Mouse (Mus musculus): Measurements from ENCODE around the gene Mau2. TPM values are rescaled to one million over a fixed set of nuclear protein-coding genes. Genes with fewer than 3 reads are reported as not detected.

Mau2 gene
- polyA plus RNA-seq, 1 experiment from 2014 or later = 55.1 TPM

DNA sequence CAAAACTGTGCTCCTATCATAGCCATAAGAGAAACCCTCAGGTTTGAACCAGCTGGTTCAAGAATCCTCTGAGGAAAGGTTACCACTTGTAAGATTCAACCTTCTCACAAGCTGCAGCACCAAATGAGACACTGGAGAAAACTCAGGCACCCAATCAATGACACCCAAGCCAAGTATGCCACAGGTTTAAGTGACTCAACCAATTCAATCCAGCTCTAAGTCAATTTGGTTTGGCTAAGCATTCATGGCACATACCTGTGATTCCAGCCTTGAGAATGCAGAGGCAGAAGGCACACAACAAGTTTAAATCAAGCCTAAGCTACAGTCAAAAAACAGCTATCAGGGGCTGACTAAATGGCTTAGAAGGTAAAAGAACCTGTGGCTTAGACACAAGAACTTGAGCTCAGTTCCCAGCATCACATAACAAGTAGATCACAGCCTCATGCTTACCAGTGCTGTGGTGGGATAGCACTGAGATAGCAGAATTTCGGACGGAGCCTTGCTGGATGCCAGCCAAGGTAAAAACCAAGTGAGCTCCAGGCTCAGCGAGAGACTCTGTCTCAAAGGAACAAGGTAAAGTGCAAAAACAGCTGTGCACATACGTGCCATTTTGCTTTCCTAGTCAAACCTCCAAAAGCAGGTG, 75.1 kb downstream of the Mau2 start:
- Histone ChIP-seq H3K9ac (ENCODE audit: low read length) (no peak overlapping the region), H3K4me1 (replicated peaks; ENCODE audit: control insufficient read depth, insufficient read depth, low read length) (peaks cover 21% of the 10 kb centered on the region)
- WGBS = 51% methylated on average over 4 of the region's 4 CpGs

More for the DNA sequence above, 75.1 kb downstream of the Mau2 start:
- no peaks in the 10 kb centered on the region for H3K9me3 ChIP-seq (ENCODE audit: control insufficient read depth, low read length)
- H3K36me3 ChIP-seq (ENCODE audit: control insufficient read depth, insufficient read depth, low read length) = no peaks in the 10 kb centered on the region
- H3K4me3 ChIP-seq (ENCODE audit: low read length) = no peak overlapping the region
- no peak overlapping the region for H3K4me2 ChIP-seq (ENCODE audit: low read depth, low read length)
- ATAC-seq (ENCODE audit: low read depth) = no peak
- H3K27ac ChIP-seq (ENCODE audit: low read length) = no peak overlapping the region
- H3K27me3 ChIP-seq (ENCODE audit: control insufficient read depth, insufficient read depth, low read depth, low read length) = no peaks in the 10 kb centered on the region

Other genes with a start within 250 kb of the Mau2 start
- gene Gmip, start 234.1 kb downstream of the Mau2 start, polyA plus RNA-seq (2015; fragmentation: Nextera tagmentation; extraction: Ambion mirVana) = 7.1 and 7.9 TPM in 2 replicates
- gene Lpar2, start 220.3 kb downstream of the Mau2 start, polyA plus RNA-seq (2015; fragmentation: Nextera tagmentation; extraction: Ambion mirVana) = 0.45 and 0.48 TPM in 2 replicates
- gene Pbx4, start 210.2 kb downstream of the Mau2 start, polyA plus RNA-seq (2015; fragmentation: Nextera tagmentation; extraction: Ambion mirVana) = 13.4 and 17.1 TPM in 2 replicates
- 0.26 and 0.30 TPM in 2 replicates for gene Cilp2, start 155.0 kb downstream of the Mau2 start, polyA plus RNA-seq (2015; fragmentation: Nextera tagmentation; extraction: Ambion mirVana)
- gene Tssk6, start 140.6 kb downstream of the Mau2 start, polyA plus RNA-seq (2015; fragmentation: Nextera tagmentation; extraction: Ambion mirVana) = 2.0 and 2.7 TPM in 2 replicates
- gene Ndufa13, start 140.2 kb downstream of the Mau2 start, polyA plus RNA-seq (2015; fragmentation: Nextera tagmentation; extraction: Ambion mirVana) = 176 and 179 TPM in 2 replicates
- gene Yjefn3, start 140.0 kb downstream of the Mau2 start, polyA plus RNA-seq (2015; fragmentation: Nextera tagmentation; extraction: Ambion mirVana) = 4.0 and 4.1 TPM in 2 replicates
- gene Gatad2a, start 46.4 kb downstream of the Mau2 start, polyA plus RNA-seq (2015; fragmentation: Nextera tagmentation; extraction: Ambion mirVana) = 41.6 and 42.1 TPM in 2 replicates
- 43.1 and 44.1 TPM in 2 replicates for gene Sugp1, start 79 bp upstream of the Mau2 start, polyA plus RNA-seq (2015; fragmentation: Nextera tagmentation; extraction: Ambion mirVana)
- gene Tm6sf2, start 30.2 kb upstream of the Mau2 start, polyA plus RNA-seq (2015; fragmentation: Nextera tagmentation; extraction: Ambion mirVana) = 0.94 and 1.2 TPM in 2 replicates
- gene Hapln4, start 40.7 kb upstream of the Mau2 start, polyA plus RNA-seq (2015; fragmentation: Nextera tagmentation; extraction: Ambion mirVana) = 0.06 TPM in 1 of 2 replicates, not detected in the other
- 0.21 and 0.59 TPM in 2 replicates for gene Ncan, start 78.1 kb upstream of the Mau2 start, polyA plus RNA-seq (2015; fragmentation: Nextera tagmentation; extraction: Ambion mirVana)
- gene Nr2c2ap, start 88.6 kb upstream of the Mau2 start, polyA plus RNA-seq (2015; fragmentation: Nextera tagmentation; extraction: Ambion mirVana) = 29.6 and 31.1 TPM in 2 replicates
- gene Rfxank, start 96.4 kb upstream of the Mau2 start, polyA plus RNA-seq (2015; fragmentation: Nextera tagmentation; extraction: Ambion mirVana) = 21.1 and 21.2 TPM in 2 replicates
- 53.0 and 56.6 TPM in 2 replicates for gene Borcs8, start 96.8 kb upstream of the Mau2 start, polyA plus RNA-seq (2015; fragmentation: Nextera tagmentation; extraction: Ambion mirVana)
- gene Mef2b, start 97.0 kb upstream of the Mau2 start, polyA plus RNA-seq (2015; fragmentation: Nextera tagmentation; extraction: Ambion mirVana) = 0.29 and 0.38 TPM in 2 replicates
- gene Tmem161a, start 129.6 kb upstream of the Mau2 start, polyA plus RNA-seq (2015; fragmentation: Nextera tagmentation; extraction: Ambion mirVana) = 68.8 and 69.9 TPM in 2 replicates
- 5.1 and 5.2 TPM in 2 replicates for gene Slc25a42, start 169.6 kb upstream of the Mau2 start, polyA plus RNA-seq (2015; fragmentation: Nextera tagmentation; extraction: Ambion mirVana)
- gene Sugp2, start 191.5 kb upstream of the Mau2 start, polyA plus RNA-seq (2015; fragmentation: Nextera tagmentation; extraction: Ambion mirVana) = 29.9 and 30.9 TPM in 2 replicates
- gene Armc6, start 191.7 kb upstream of the Mau2 start, polyA plus RNA-seq (2015; fragmentation: Nextera tagmentation; extraction: Ambion mirVana) = 22.4 and 24.5 TPM in 2 replicates
- 60.0 and 66.8 TPM in 2 replicates for gene Homer3, start 240.1 kb upstream of the Mau2 start, polyA plus RNA-seq (2015; fragmentation: Nextera tagmentation; extraction: Ambion mirVana)

All from lung, embryonic 16.5 days (tissue).